Mouse (Mus musculus) cerebellum, adult 2 months (tissue): ENCODE measurements around the gene Kremen1. TPM values are rescaled to one million over a fixed set of nuclear protein-coding genes. Genes with fewer than 3 reads are reported as not detected.

Experiments used
- DNase-seq, 2 experiments: peaks; one replicate each; pipeline ENCODE4 v3.0.0; 2021
- H3K27ac ChIP-seq: fragments of 200-500 bp; 2 replicates; pipeline ENCODE4 v1.5.1; 2012; ENCODE audit warnings: low read length, control low read depth, inconsistent platforms; ENCODE audit not compliant: insufficient read depth
- H3K27me3 ChIP-seq: fragments of 200-500 bp; 2 replicates; pipeline ENCODE4 v1.6.1; 2012; ENCODE audit warnings: inconsistent platforms, mild to moderate bottlenecking, low read length, moderate library complexity; ENCODE audit not compliant: control insufficient read depth, insufficient read depth
- H3K4me1 ChIP-seq: fragments of 200-500 bp; 2 replicates; pipeline ENCODE4 v1.6.1; 2011; ENCODE audit warnings: low read length; ENCODE audit not compliant: control insufficient read depth, insufficient read depth
- H3K4me3 ChIP-seq: fragments of 200-500 bp; replicated peaks from 2 replicates; pipeline ENCODE3; 2011; ENCODE audit warnings: mild to moderate bottlenecking, low read depth, low read length, control low read depth; ENCODE audit not compliant: insufficient read depth
- CTCF ChIP-seq: fragments of 200-500 bp; IDR thresholded peaks from 2 replicates; pipeline ENCODE4 v1.5.1; 2011; ENCODE audit warnings: low read depth, mild to moderate bottlenecking, control low read depth, low read length, moderate library complexity, borderline replicate concordance; ENCODE audit not compliant: insufficient read depth
- POLR2A ChIP-seq: fragments of 200-500 bp; IDR thresholded peaks from 2 replicates; pipeline ENCODE4 v1.6.1; 2011; ENCODE audit warnings: low read length, control low read depth, borderline replicate concordance; ENCODE audit not compliant: insufficient read depth
- whole genome bisulfite sequencing: fragments of 180-500 bp; shearing (Covaris S2); methylation state at CpG from one replicate; pipeline ENCODE4 v1.1.7; 2018; 5-methylcytosine and 5-hydroxymethylcytosine counted together
- polyA plus RNA-seq: library from polyadenylated mRNA; depleted of rRNA; stranded (reverse); fragments of >200 nt; gene quantifications from 2 replicates; pipeline ENCODE4 v1.2.3, GENCODE M21; 2012

Gene Kremen1
- polyA plus RNA-seq, 1 experiment: 8.6 TPM

GRCm38 (mm10) chr11:5294805-5295204 lies 33.4 kb upstream of the Kremen1 start:
- no peak overlapping the region for H3K27ac ChIP-seq
- no peak for DNase-seq
- H3K4me3 ChIP-seq: no peak overlapping the region
- no peak for TF ChIP-seq POLR2A
- no peak for TF ChIP-seq CTCF
- 75% methylated on average over 3 of the region's 3 CpGs for WGBS
- peaks cover 2% of the 10 kb centered on the region for H3K4me1 ChIP-seq
- no peaks in the 10 kb centered on the region for H3K27me3 ChIP-seq

- no peaks in the 10 kb centered on the region; the same call in 1 of the 2 replicates for H3K4me1 ChIP-seq
- peak; percentile 91 for TF ChIP-seq CTCF
- TF ChIP-seq POLR2A: no peak
- 7% methylated on average over 5 of the region's 5 CpGs for WGBS
- H3K27me3 ChIP-seq: no peaks in the 10 kb centered on the region
- H3K4me3 ChIP-seq: no peak overlapping the region
- no peak overlapping the region for H3K27ac ChIP-seq
- peak; percentile 66 to 79 for DNase-seq
Observed at GRCm38 (mm10) chr11:5290691-5291090, 29.3 kb upstream of the Kremen1 start.

- no peak overlapping the region for H3K4me3 ChIP-seq
- no peaks in the 10 kb centered on the region for H3K27me3 ChIP-seq
- H3K27ac ChIP-seq: no peak overlapping the region
- WGBS: 19% methylated on average over 4 of the region's 4 CpGs
- TF ChIP-seq CTCF (no peak), POLR2A (no peak)
- H3K4me1 ChIP-seq: no peaks in the 10 kb centered on the region
- DNase-seq: no peak
Observed at GRCm38 (mm10) chr11:5289826-5290580, 28.6 kb upstream of the Kremen1 start.

GRCm38 (mm10) chr11:5283987-5284386 lies 22.6 kb upstream of the Kremen1 start:
- WGBS: 95% methylated on average over 2 of the region's 2 CpGs
- H3K4me3 ChIP-seq: no peak overlapping the region
- DNase-seq: no peak
- TF ChIP-seq CTCF: no peak
- TF ChIP-seq POLR2A: no peak
- no peak overlapping the region for H3K27ac ChIP-seq
- no peaks in the 10 kb centered on the region for H3K27me3 ChIP-seq
- peaks cover 6% of the 10 kb centered on the region for H3K4me1 ChIP-seq

- H3K4me1 ChIP-seq: peaks cover 6% of the 10 kb centered on the region
- H3K27me3 ChIP-seq: no peaks in the 10 kb centered on the region
- WGBS: 20% methylated on average over 7 of the region's 7 CpGs
- no peak overlapping the region for H3K4me3 ChIP-seq
- no peak overlapping the region for H3K27ac ChIP-seq
- TF ChIP-seq CTCF (no peak), POLR2A (no peak)
- DNase-seq: no peak
Observed at GRCm38 (mm10) chr11:5280932-5281331, 19.6 kb upstream of the Kremen1 start.

- H3K27ac ChIP-seq: no peak overlapping the region
- H3K4me1 ChIP-seq: peaks cover 6% of the 10 kb centered on the region
- TF ChIP-seq POLR2A: no peak
- TF ChIP-seq CTCF: no peak
- DNase-seq: no peak
- H3K4me3 ChIP-seq: no peak overlapping the region
- no peaks in the 10 kb centered on the region for H3K27me3 ChIP-seq
- WGBS: 91% methylated on average over 2 of the region's 2 CpGs
Observed at GRCm38 (mm10) chr11:5278463-5278862, 17.1 kb upstream of the Kremen1 start.

- H3K4me1 ChIP-seq: peaks cover 6% of the 10 kb centered on the region
- DNase-seq: no peak
- TF ChIP-seq POLR2A (no peak), CTCF (no peak)
- H3K27me3 ChIP-seq: no peaks in the 10 kb centered on the region
- no peak overlapping the region for H3K27ac ChIP-seq
- H3K4me3 ChIP-seq: no peak overlapping the region
- 44% methylated on average over 5 of the region's 5 CpGs for WGBS
Observed at GRCm38 (mm10) chr11:5277307-5277971, 16.1 kb upstream of the Kremen1 start.

- TF ChIP-seq POLR2A (no peak), CTCF (no peak)
- Histone ChIP-seq H3K4me3 (no peak overlapping the region), H3K27me3 (no peaks in the 10 kb centered on the region), H3K27ac (no peak overlapping the region), H3K4me1 (no peaks in the 10 kb centered on the region)
- 60% methylated on average over 4 of the region's 4 CpGs for WGBS
- DNase-seq: no peak
Observed at GRCm38 (mm10) chr11:5275216-5275615, 13.9 kb upstream of the Kremen1 start.
